In genomic region chr5:148133448-148134060, GRCm38 (mm10) we compare ENCODE assay signal across 18 mouse cellular contexts.
DNase-seq lines count a peak whose midpoint lies in the region; ATAC-seq lines count a peak whose summit lies in the region.
"Had no signal": no experiment of that assay in that cellular context is flagged by ENCODE, and none has a peak within 500 bp of the region (broad histone marks: within the 10 kb centered on the region; RNA-seq: fewer than 3 reads in every experiment).

No protein-coding gene starts in this region.

- no peak overlapping the region for H3K9ac ChIP-seq in embryonic facial prominence, embryonic 12.5 days
- no peak overlapping the region for H3K9ac ChIP-seq in neural tube, embryonic 13.5 days
- H3K9ac ChIP-seq: forebrain, postnatal 0 days; limb, embryonic 12.5 days; liver, embryonic 15.5 days; stomach, embryonic 15.5 days had no signal

- H3K36me3 ChIP-seq in embryonic facial prominence, embryonic 12.5 days: no peaks in the 10 kb centered on the region
- no peaks in the 10 kb centered on the region for H3K36me3 ChIP-seq in embryonic facial prominence, embryonic 10.5 days (replicated peaks)
- no peaks in the 10 kb centered on the region for H3K36me3 ChIP-seq in neural tube, embryonic 13.5 days
- H3K36me3 ChIP-seq: limb, embryonic 12.5 days; liver, embryonic 15.5 days; stomach, embryonic 15.5 days had no signal

- no peak for DNase-seq in embryonic facial prominence, embryonic 10.5 days (ENCODE audit: low spot score)
- peak; percentile 11 to 45 for DNase-seq in layer of hippocampus, adult 18-20 months (ENCODE audit: low spot score in 2 of 2)
- DNase-seq in layer of hippocampus, postnatal 10 days (ENCODE audit: low spot score in 2 of 2): no peak
- DNase-seq in brain, adult 2 months (ENCODE audit: low read depth, low spot score): peak; percentile 72
- DNase-seq in c-Kit-positive CD71-positive TER-119-positive erythroid progenitor cells, embryonic 14.5 days (ENCODE audit: low spot score): no peak
- DNase-seq: cerebellum, adult 2 months; embryo, embryonic 11 days; forebrain, postnatal 0 days; kidney, postnatal 14 days; lung, postnatal 36 days; thymus, postnatal 36 days had no signal

- no peak overlapping the region for H3K4me2 ChIP-seq in embryonic facial prominence, embryonic 12.5 days (replicated peaks)
- no peak overlapping the region for H3K4me2 ChIP-seq in neural tube, embryonic 13.5 days
- H3K4me2 ChIP-seq: limb, embryonic 12.5 days; liver, embryonic 15.5 days; stomach, embryonic 15.5 days had no signal

- H3K9me3 ChIP-seq in embryonic facial prominence, embryonic 12.5 days: no peaks in the 10 kb centered on the region
- H3K9me3 ChIP-seq in embryonic facial prominence, embryonic 10.5 days: no peaks in the 10 kb centered on the region
- H3K9me3 ChIP-seq in neural tube, embryonic 13.5 days: no peaks in the 10 kb centered on the region
- H3K9me3 ChIP-seq: limb, embryonic 12.5 days; liver, embryonic 15.5 days; stomach, embryonic 15.5 days had no signal

- 71% methylated on average over 9 of the region's 9 CpGs for WGBS in embryonic facial prominence, embryonic 12.5 days
- WGBS in embryonic facial prominence, embryonic 10.5 days: 88% methylated on average over 9 of the region's 9 CpGs
- WGBS in neural tube, embryonic 13.5 days: 53% methylated on average over 9 of the region's 9 CpGs

- H3K4me1 ChIP-seq in embryonic facial prominence, embryonic 12.5 days: no peaks in the 10 kb centered on the region
- peaks cover 22% of the 10 kb centered on the region for H3K4me1 ChIP-seq in embryonic facial prominence, embryonic 10.5 days
- peaks cover 37% of the 10 kb centered on the region for H3K4me1 ChIP-seq in neural tube, embryonic 13.5 days (replicated peaks)
- H3K4me1 ChIP-seq: limb, embryonic 12.5 days; liver, embryonic 15.5 days had no signal

- H3K27me3 ChIP-seq in embryonic facial prominence, embryonic 12.5 days: no peaks in the 10 kb centered on the region
- no peaks in the 10 kb centered on the region for H3K27me3 ChIP-seq in embryonic facial prominence, embryonic 10.5 days (replicated peaks; ENCODE audit: low read depth, poor library complexity, severe bottlenecking)
- no peaks in the 10 kb centered on the region for H3K27me3 ChIP-seq in neural tube, embryonic 13.5 days
- H3K27me3 ChIP-seq: CH12.LX; limb, embryonic 12.5 days; liver, embryonic 15.5 days; stomach, embryonic 15.5 days had no signal

- no peak overlapping the region for H3K4me3 ChIP-seq in embryonic facial prominence, embryonic 12.5 days
- H3K4me3 ChIP-seq in embryonic facial prominence, embryonic 10.5 days: no peak overlapping the region
- no peak overlapping the region for H3K4me3 ChIP-seq in neural tube, embryonic 13.5 days
- H3K4me3 ChIP-seq: limb, embryonic 12.5 days; liver, embryonic 15.5 days; stomach, embryonic 15.5 days had no signal

- ATAC-seq in embryonic facial prominence, embryonic 12.5 days (ENCODE audit: insufficient number of reproducible peaks, insufficient read depth, low FRiP score, low TSS enrichment): no peak
- ATAC-seq in neural tube, embryonic 13.5 days (ENCODE audit: low read depth): no peak
- no peak for ATAC-seq in erythroblast, adult 5-6 weeks (replicated peaks; ENCODE audit: low FRiP score, poor library complexity, severe bottlenecking)
- ATAC-seq: forebrain, postnatal 0 days had no signal

- H3K27ac ChIP-seq in embryonic facial prominence, embryonic 12.5 days: 0 out of 2 replicates have a peak overlapping the region, but pooled peaks have one; percentile 23
- no peak overlapping the region for H3K27ac ChIP-seq in embryonic facial prominence, embryonic 10.5 days (replicated peaks)
- H3K27ac ChIP-seq in neural tube, embryonic 13.5 days (replicated peaks): peak overlapping the region; percentile 49
- H3K27ac ChIP-seq: limb, embryonic 12.5 days; liver, embryonic 15.5 days; stomach, embryonic 15.5 days had no signal

Comparison
In these comparisons a context has a peak if more than half of its experiments do, and no peak if none do; other contexts are left out.
1. DNase-seq: peak in layer of hippocampus, adult 18-20 months (2 of 2) and brain, adult 2 months (single experiment); none in embryonic facial prominence, embryonic 10.5 days (single experiment), layer of hippocampus, postnatal 10 days (0 of 2) and c-Kit-positive CD71-positive TER-119-positive erythroid progenitor cells, embryonic 14.5 days (single experiment).